Mouse (Mus musculus): ENCODE results near the gene Hjurp.

DNA sequence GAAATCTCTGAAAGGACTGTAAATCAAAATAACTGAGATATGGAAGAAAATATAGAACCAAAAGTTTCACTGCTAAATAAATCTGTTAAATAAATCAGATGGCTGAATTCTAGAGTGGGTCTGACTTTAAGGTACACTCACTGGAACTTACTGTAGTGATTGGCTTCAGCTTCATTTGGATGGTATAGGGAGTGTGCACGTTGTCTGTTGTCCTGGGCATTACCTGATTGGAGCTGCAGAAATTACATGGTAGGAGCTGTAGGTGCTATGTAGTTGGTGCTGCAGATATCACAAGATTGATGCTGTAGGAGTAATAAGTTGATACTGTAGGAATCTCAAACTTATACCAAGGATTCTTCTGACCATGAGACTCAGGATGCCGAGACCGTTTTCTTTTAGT is 32.9 kb upstream of the Hjurp start:
- TF ChIP-seq EP300 (IDR thresholded peaks at IDR 0.05; ENCODE audit: low read depth) (no peak), CTCF (IDR thresholded peaks at IDR 0.05; ENCODE audit: low read depth) (no peak)
